Mouse (Mus musculus): ENCODE results near the gene Zfp689. TPM values are rescaled to one million over a fixed set of nuclear protein-coding genes. Genes with fewer than 3 reads are reported as not detected.
"Not testable (repeated sequence)": the region's sequence is repeated elsewhere in the genome, so short reads cannot be mapped to it uniquely, and the experiment has no call there.

The Zfp689 gene
- polyA plus RNA-seq, 1 experiment from 2014 or later = 5.9 TPM

- Histone ChIP-seq H3K27me3 (replicated peaks; ENCODE audit: control insufficient read depth, insufficient read depth, low read length) (no peaks in the 10 kb centered on the region), H3K4me2 (ENCODE audit: low read depth, low read length) (peak overlapping the region; percentile 89), H3K9ac (ENCODE audit: low read depth, low read length) (peak overlapping the region; percentile 95), H3K4me1 (ENCODE audit: control insufficient read depth, insufficient read depth, low read length) (peaks cover 11% of the 10 kb centered on the region), H3K4me3 (ENCODE audit: low read length) (peak overlapping the region; percentile 82), H3K27ac (ENCODE audit: low read length) (peak overlapping the region; percentile 99), H3K9me3 (ENCODE audit: control insufficient read depth, low read length) (peaks cover 3% of the 10 kb centered on the region; the same call in 1 of the 2 replicates), H3K36me3 (ENCODE audit: control insufficient read depth, insufficient read depth, low read length) (peaks cover 27% of the 10 kb centered on the region)
- ATAC-seq = no peak; the same call in 1 of the 2 replicates
- under 1% methylated on average over 7 of the region's 7 CpGs for WGBS
These were observed 23.1 kb upstream of the Zfp689 start for GRCm38 (mm10) chr7:127472060-127472459.

DNA sequence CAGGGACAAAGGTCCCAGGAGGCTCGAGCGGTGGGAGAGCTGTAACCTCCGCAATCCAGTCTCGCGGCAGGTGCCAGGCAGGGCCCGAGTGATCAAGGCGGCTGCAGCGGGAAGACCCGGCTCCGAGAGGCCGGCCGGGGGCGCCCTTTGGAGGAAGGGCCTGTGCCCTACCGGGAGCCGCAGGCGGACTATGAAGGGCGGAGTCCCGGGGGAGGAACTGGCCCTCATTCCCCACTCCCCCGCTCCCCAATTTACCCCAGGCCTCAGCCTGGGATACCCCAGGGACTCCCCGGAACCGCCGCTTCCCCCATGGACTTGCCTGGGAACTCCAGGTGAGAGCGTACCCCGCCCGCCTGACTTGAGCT lies 22.7 kb upstream of the Zfp689 start:
- Histone ChIP-seq H3K27me3 (replicated peaks; ENCODE audit: control insufficient read depth, insufficient read depth, low read length) (no peaks in the 10 kb centered on the region), H3K4me3 (ENCODE audit: low read length) (peak overlapping the region; percentile 82), H3K4me1 (ENCODE audit: control insufficient read depth, insufficient read depth, low read length) (peaks cover 8% of the 10 kb centered on the region), H3K36me3 (ENCODE audit: control insufficient read depth, insufficient read depth, low read length) (peaks cover 29% of the 10 kb centered on the region), H3K4me2 (ENCODE audit: low read depth, low read length) (peak overlapping the region; percentile 89), H3K27ac (ENCODE audit: low read length) (peak overlapping the region; percentile 99), H3K9me3 (ENCODE audit: control insufficient read depth, low read length) (peaks cover 3% of the 10 kb centered on the region; the same call in 1 of the 2 replicates), H3K9ac (ENCODE audit: low read depth, low read length) (peak overlapping the region; percentile 95)
- ATAC-seq = peak; percentile 49
- WGBS = 0% methylated on average over 19 of the region's 25 CpGs

GRCm38 (mm10) chr7:127470743-127471645 lies 22.0 kb upstream of the Zfp689 start:
- H3K27me3 ChIP-seq (replicated peaks; ENCODE audit: control insufficient read depth, insufficient read depth, low read length) = no peaks in the 10 kb centered on the region
- peaks cover 8% of the 10 kb centered on the region for H3K4me1 ChIP-seq (ENCODE audit: control insufficient read depth, insufficient read depth, low read length)
- peak overlapping the region; percentile 95 for H3K9ac ChIP-seq (ENCODE audit: low read depth, low read length)
- ATAC-seq = peak; percentile 93
- H3K27ac ChIP-seq (ENCODE audit: low read length) = peak overlapping the region; percentile 99
- H3K36me3 ChIP-seq (ENCODE audit: control insufficient read depth, insufficient read depth, low read length) = peaks cover 28% of the 10 kb centered on the region
- H3K4me2 ChIP-seq (ENCODE audit: low read depth, low read length) = peak overlapping the region; percentile 89
- H3K9me3 ChIP-seq (ENCODE audit: control insufficient read depth, low read length) = peaks cover 3% of the 10 kb centered on the region; the same call in 1 of the 2 replicates
- WGBS = under 1% methylated on average over 42 of the region's 46 CpGs
- peak overlapping the region; percentile 82 for H3K4me3 ChIP-seq (ENCODE audit: low read length)

DNA sequence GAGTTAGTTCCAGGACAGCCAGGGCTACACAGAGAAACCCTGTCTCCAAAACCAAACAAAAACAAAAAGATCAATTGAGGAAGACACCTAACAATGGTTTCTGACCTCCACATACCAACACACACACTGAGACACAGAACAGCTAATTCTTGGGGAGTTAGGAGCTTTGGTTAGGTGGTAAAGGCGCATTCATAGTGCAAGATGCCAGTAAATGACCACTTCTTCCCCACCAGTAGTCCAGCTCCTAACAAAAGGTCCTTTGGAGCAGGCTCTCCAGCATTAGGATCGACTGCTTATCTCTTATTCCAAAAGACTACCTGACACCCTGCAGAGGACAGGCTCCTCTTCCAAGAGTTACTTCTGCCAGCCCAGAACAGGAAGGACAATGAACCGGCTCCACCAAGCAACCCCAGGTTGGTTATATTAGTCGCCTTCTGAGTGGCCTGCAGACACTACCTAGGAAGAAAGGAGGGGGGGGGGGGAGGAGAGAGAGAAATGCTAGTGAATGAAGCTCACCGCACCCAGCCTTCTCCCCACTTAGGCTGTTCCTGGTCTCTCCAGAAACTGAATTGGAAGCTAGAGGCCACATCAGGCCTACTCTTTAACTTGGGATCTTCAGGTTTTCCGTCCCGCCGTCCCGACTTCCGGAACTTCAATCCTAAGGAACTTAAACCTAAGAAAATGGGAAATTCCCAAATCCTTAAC lies 21.2 kb upstream of the Zfp689 start:
- 9% methylated on average over 10 of the region's 10 CpGs for WGBS
- Histone ChIP-seq H3K4me2 (ENCODE audit: low read depth, low read length) (peak overlapping the region; percentile 89), H3K27me3 (replicated peaks; ENCODE audit: control insufficient read depth, insufficient read depth, low read length) (no peaks in the 10 kb centered on the region), H3K9ac (ENCODE audit: low read depth, low read length) (peak overlapping the region; percentile 95), H3K36me3 (ENCODE audit: control insufficient read depth, insufficient read depth, low read length) (peaks cover 20% of the 10 kb centered on the region), H3K27ac (ENCODE audit: low read length) (peak overlapping the region; percentile 99), H3K9me3 (ENCODE audit: control insufficient read depth, low read length) (peaks cover 3% of the 10 kb centered on the region; the same call in 1 of the 2 replicates), H3K4me1 (ENCODE audit: control insufficient read depth, insufficient read depth, low read length) (peaks cover 8% of the 10 kb centered on the region), H3K4me3 (ENCODE audit: low read length) (peak overlapping the region; percentile 82)
- ATAC-seq = peak; percentile 19

DNA sequence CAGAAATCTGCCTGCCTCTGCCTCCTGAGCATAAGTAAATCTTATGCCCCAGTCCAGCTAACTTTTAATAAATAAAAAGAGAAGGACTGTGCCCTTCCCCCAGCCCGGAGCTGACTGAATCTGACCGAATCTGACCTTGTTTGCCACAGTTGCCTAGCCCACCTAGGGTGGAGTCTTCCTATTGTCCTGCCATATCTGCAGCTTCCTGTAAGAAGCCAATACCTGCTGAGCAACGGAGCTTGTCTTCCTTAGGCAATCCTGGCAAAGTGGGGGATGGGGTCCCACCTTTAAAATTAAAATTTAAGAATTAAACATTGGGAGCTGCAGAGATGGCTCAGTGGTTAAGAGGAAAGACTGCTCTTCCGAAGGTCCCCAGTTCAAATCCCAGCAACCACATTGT lies 17.6 kb upstream of the Zfp689 start:
- Histone ChIP-seq H3K36me3 (ENCODE audit: control insufficient read depth, insufficient read depth, low read length) (0 out of 2 replicates have a peak, but pooled peaks cover 7% of the 10 kb centered on the region), H3K27me3 (replicated peaks; ENCODE audit: control insufficient read depth, insufficient read depth, low read length) (no peaks in the 10 kb centered on the region), H3K27ac (ENCODE audit: low read length) (no peak overlapping the region), H3K4me3 (ENCODE audit: low read length) (no peak overlapping the region), H3K9ac (ENCODE audit: low read depth, low read length) (no peak overlapping the region), H3K4me2 (ENCODE audit: low read depth, low read length) (no peak overlapping the region), H3K9me3 (ENCODE audit: control insufficient read depth, low read length) (peaks cover 3% of the 10 kb centered on the region; the same call in 1 of the 2 replicates), H3K4me1 (ENCODE audit: control insufficient read depth, insufficient read depth, low read length) (0 out of 2 replicates have a peak, but pooled peaks cover 2% of the 10 kb centered on the region)
- WGBS = 96% methylated on average over 4 of the region's 4 CpGs
- ATAC-seq = no peak

DNA sequence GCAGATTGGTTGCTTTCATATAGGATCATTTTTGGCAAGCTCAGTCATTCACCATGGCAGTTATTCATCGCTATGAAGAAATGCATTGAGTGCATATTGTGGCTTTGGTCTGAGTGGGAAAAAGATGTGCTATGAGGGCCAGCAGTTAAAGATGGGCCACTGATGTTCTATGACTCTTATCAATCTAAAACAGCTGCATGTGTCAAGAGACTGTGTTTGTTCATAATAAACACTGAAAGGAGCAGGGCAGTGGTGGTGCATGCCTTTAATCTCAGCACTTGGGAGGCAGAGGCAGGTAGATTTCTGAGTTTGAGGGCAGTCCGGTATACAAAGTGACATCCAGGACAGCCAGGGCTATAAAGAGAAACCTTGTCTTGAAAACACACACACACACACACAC lies 16.7 kb upstream of the Zfp689 start:
- ATAC-seq; H3K27me3 ChIP-seq (replicated peaks; ENCODE audit: control insufficient read depth, insufficient read depth, low read length); H3K4me2 ChIP-seq (ENCODE audit: low read depth, low read length); H3K4me1 ChIP-seq (ENCODE audit: control insufficient read depth, insufficient read depth, low read length); H3K4me3 ChIP-seq (ENCODE audit: low read length); H3K27ac ChIP-seq (ENCODE audit: low read length); H3K9me3 ChIP-seq (ENCODE audit: control insufficient read depth, low read length); H3K36me3 ChIP-seq (ENCODE audit: control insufficient read depth, insufficient read depth, low read length); H3K9ac ChIP-seq (ENCODE audit: low read depth, low read length): not testable (repeated sequence)
- 98% methylated on average over 2 of the region's 2 CpGs for WGBS

DNA sequence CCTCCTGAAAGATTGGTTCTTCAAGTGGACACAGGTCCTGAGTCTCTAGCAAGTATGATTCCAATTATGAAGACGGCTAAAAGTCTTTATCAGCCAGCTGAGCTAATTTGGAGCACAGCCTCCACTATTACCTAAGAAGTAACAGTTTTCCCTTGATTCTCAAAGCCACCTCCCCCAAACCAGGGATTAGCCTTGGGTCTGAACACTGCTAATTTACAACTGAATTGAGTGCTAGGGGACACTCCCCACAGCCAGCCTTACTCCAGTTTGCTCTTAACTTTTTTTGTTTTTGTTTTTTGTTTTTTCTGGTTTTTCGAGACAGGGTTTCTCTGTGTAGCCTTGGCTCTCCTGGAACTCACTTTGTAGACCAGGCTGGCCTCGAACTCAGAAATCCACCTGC lies 16.2 kb upstream of the Zfp689 start:
- no peaks in the 10 kb centered on the region for H3K27me3 ChIP-seq (replicated peaks; ENCODE audit: control insufficient read depth, insufficient read depth, low read length)
- H3K9me3 ChIP-seq (ENCODE audit: control insufficient read depth, low read length) = peaks cover 3% of the 10 kb centered on the region; the same call in 1 of the 2 replicates
- no peak overlapping the region for H3K4me3 ChIP-seq (ENCODE audit: low read length)
- no peak for ATAC-seq
- no peak overlapping the region for H3K4me2 ChIP-seq (ENCODE audit: low read depth, low read length)
- no peak overlapping the region for H3K27ac ChIP-seq (ENCODE audit: low read length)
- 0 out of 2 replicates have a peak, but pooled peaks cover 7% of the 10 kb centered on the region for H3K36me3 ChIP-seq (ENCODE audit: control insufficient read depth, insufficient read depth, low read length)
- H3K4me1 ChIP-seq (ENCODE audit: control insufficient read depth, insufficient read depth, low read length) = 0 out of 2 replicates have a peak, but pooled peaks cover 2% of the 10 kb centered on the region
- no peak overlapping the region for H3K9ac ChIP-seq (ENCODE audit: low read depth, low read length)
- 98% methylated on average over 3 of the region's 3 CpGs for WGBS

- not testable (repeated sequence) for H3K27ac ChIP-seq (ENCODE audit: low read length); H3K9me3 ChIP-seq (ENCODE audit: control insufficient read depth, low read length); H3K4me3 ChIP-seq (ENCODE audit: low read length); H3K27me3 ChIP-seq (replicated peaks; ENCODE audit: control insufficient read depth, insufficient read depth, low read length); H3K9ac ChIP-seq (ENCODE audit: low read depth, low read length); ATAC-seq; H3K4me2 ChIP-seq (ENCODE audit: low read depth, low read length); H3K4me1 ChIP-seq (ENCODE audit: control insufficient read depth, insufficient read depth, low read length)
- whole genome bisulfite sequencing = 95% methylated on average over 7 of the region's 8 CpGs
- peaks cover 25% of the 10 kb centered on the region for H3K36me3 ChIP-seq (ENCODE audit: control insufficient read depth, insufficient read depth, low read length)
These were observed 10.4 kb upstream of the Zfp689 start, which contains the start of gene Prr14 for GRCm38 (mm10) chr7:127459311-127459710. Prr14 (plus strand) TSS chr7:127459611.
